Mouse (Mus musculus) adrenal gland, adult 10 weeks (tissue): Measurements from ENCODE around the gene Mettl23. TPM values are rescaled to one million over a fixed set of nuclear protein-coding genes. Genes with fewer than 3 reads are reported as not detected.

Experiments used
- polyA plus RNA-seq: library from polyadenylated mRNA; stranded (reverse); fragments of 350-450 nt; fragmentation: Illumina TruSeq; extraction: RNeasy Lipid Tissue Mini Kit (QIAGEN cat#74804); gene quantifications from one replicate; pipeline ENCODE4 v1.2.3, GENCODE M21; 2014; ENCODE audit warnings: low read depth, low replicate concordance

The Mettl23 gene
- 63.3 TPM for polyA plus RNA-seq

DNA sequence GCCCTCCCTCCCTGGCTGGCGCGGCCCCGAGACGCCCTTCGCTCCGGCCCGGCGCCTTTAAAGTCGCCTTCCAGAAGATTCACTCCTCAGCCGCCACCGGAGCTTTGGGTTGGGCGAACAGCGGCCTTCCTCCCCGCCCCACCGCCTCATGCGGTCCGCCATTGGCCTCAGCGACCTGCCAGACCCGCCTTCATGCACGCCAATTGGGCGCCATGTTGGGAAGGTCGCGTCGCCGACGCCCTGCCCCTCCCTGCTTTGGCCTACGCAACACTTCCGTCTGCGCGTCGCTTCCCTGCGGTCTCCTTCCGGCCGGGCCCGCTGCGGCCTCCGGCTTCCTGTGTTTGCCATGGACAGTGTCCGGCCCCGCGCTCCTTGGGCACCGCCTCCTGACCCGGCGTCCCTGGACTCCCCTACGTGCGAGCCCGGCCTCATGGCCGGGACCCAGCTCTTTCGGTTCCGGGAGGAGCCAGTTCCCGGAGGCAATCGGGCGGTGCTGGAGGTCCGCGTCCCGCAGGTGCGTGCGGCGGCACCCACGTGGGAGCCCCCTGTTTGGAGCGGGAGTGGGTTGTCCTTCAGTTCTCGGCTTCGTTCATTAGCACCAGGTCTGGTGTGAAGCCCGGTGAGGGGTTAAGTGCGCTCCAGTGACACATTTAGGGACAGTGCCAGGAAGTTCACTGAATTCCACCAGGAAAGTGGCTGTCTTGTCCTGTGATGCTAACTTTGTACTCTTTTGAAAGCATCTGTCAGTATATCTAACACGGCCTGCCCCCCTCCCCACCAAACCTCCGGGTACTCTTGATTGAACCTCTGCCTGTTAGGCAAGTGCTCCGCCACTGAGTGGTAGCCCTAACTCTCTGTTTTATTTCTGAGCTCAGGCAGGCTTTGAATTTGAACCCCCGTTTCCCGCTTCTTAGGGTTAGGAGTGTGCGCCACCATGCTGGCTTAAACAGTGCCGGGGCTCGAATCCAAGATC is at the start of gene Mettl23, which contains the start of gene Jmjd6:
TSS of gene Mettl23 (plus strand) at position 18 of the 973 bp plus-strand sequence.
TSS of gene Jmjd6 (minus strand) at position 189 of the 973 bp plus-strand sequence.

DNA sequence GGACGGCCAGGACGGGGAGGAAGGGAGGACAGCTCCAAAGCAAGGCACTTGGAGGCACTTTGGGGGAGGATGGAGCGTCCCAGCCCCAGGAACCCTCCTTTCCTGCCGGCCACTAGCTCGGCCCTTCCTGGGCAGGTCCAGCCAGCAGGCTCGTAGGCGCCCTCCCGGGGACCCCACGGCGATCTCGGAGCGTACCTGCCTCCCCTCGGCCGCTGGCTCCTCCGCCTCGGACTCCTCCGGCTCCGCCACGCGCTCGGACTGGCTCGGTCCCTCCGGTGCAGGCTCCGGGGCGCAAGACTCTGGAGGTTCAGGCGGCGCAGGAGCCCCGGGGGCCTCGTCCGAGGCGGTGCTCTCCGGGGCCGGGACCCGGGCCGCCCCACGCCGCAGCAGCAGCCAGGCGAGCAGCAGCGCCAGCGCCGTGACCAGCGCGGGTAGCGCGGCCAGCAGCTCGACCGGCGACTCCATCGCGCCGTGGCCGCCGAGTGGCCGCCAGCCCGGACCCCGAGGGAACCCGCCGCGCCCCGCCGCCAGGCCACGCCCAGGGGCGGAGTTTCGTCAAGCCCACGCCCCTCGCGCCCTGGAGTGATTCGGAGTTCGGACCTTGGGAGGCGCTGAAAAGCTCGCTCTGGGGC is 15.4 kb upstream of the Mettl23 start, which contains the start of gene Mxra7:
TSS of gene Mxra7 (minus strand) at position 513 of the 632 bp plus-strand sequence.

GRCm38 (mm10) chr11:116852291-116852890 is 9.3 kb downstream of the Mettl23 start, which contains the start of gene Mfsd11:
Gene Mfsd11, plus strand, starts transcription at chr11:116852440.

DNA sequence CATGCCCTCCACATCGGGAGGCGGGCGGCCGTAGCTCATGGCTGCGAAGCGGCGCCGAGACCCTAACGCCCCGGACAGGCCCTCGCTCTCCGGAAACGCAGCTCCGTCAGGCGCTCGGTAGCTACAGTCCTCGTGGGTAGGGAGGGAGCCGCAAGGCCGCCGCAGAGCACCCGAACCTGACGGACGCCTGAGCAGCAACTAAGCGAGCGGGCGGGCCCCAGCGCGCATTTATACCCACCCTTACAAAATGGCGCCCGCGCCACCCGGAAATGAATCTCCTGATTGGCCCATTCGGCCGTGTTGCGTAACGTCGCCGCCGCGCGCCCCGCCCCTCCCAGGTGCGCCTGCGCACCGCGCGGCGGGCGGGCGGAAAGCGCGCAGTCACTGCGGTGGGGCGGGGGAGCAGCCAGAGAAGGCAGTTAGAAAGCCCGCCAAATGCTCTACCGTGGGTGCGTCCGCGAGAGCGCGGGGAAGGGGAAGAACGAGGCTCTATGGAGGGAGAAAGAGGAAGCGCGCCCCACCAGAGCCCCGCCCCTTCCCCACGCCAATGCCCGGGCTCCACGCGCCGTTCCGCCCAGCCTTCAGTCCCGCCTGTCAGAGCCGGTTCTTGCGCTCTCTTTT is 9.9 kb downstream of the Mettl23 start, which contains the start of gene Srsf2:
TSS of gene Srsf2 (minus strand) at position 204 of the 621 bp plus-strand sequence.

Other genes starting within 250 kb of the Mettl23 start
- not detected for gene Rhbdf2, start 216.3 kb upstream of the Mettl23 start, polyA plus RNA-seq
- 1.9 TPM for gene Prcd, start 189.7 kb upstream of the Mettl23 start, polyA plus RNA-seq
- gene Cygb, start 189.0 kb upstream of the Mettl23 start, polyA plus RNA-seq, result 1.9 TPM
- gene St6galnac1, start 67.8 kb upstream of the Mettl23 start, polyA plus RNA-seq, result 0.23 TPM
- 28.5 TPM for gene Mxra7, start 15.2 kb upstream of the Mettl23 start, polyA plus RNA-seq
- 9.3 TPM for gene Jmjd6, start 171 bp downstream of the Mettl23 start, polyA plus RNA-seq
- gene Mfsd11, start 9.2 kb downstream of the Mettl23 start, polyA plus RNA-seq, result 21.5 TPM
- 468 TPM for gene Srsf2, start 9.8 kb downstream of the Mettl23 start, polyA plus RNA-seq
- not detected for gene Mgat5b, start 75.6 kb downstream of the Mettl23 start, polyA plus RNA-seq